Mouse (Mus musculus): ENCODE data around the gene Fam241a. TPM values are rescaled to one million over a fixed set of nuclear protein-coding genes. Genes with fewer than 3 reads are reported as not detected.

The Fam241a gene
- polyA plus RNA-seq, 1 experiment from 2014 or later, result 10.1 TPM

- 82% methylated on average over 9 of the region's 9 CpGs for WGBS
- H3K27me3 ChIP-seq, result no peaks in the 10 kb centered on the region
- H3K9me3 ChIP-seq, result no peaks in the 10 kb centered on the region
- H3K36me3 ChIP-seq, result no peaks in the 10 kb centered on the region
- H3K9ac ChIP-seq, result no peak overlapping the region
- ATAC-seq (ENCODE audit: low FRiP score), result no peak
- H3K4me3 ChIP-seq, result no peak overlapping the region
- H3K4me2 ChIP-seq, result no peak overlapping the region
- H3K27ac ChIP-seq, result no peak overlapping the region
- peaks cover 26% of the 10 kb centered on the region for H3K4me1 ChIP-seq (replicated peaks)
These were observed 24.5 kb downstream of the Fam241a start for GRCm38 (mm10) chr3:127871575-127871974.

GRCm38 (mm10) chr3:127868880-127869279, 27.2 kb downstream of the Fam241a start:
- Histone ChIP-seq H3K27me3 (no peaks in the 10 kb centered on the region), H3K9me3 (no peaks in the 10 kb centered on the region), H3K36me3 (no peaks in the 10 kb centered on the region), H3K4me3 (no peak overlapping the region), H3K4me2 (no peak overlapping the region), H3K27ac (no peak overlapping the region), H3K9ac (no peak overlapping the region), H3K4me1 (replicated peaks) (peaks cover 16% of the 10 kb centered on the region)
- peak; percentile 67; the same call in 1 of the 2 replicates for ATAC-seq (ENCODE audit: low FRiP score)
- 37% methylated on average over 5 of the region's 5 CpGs for WGBS

GRCm38 (mm10) chr3:127868046-127868758, 27.9 kb downstream of the Fam241a start:
- Histone ChIP-seq H3K27ac (peak overlapping the region; percentile 41; the same call in 1 of the 2 replicates), H3K4me3 (no peak overlapping the region), H3K36me3 (no peaks in the 10 kb centered on the region), H3K4me1 (replicated peaks) (peaks cover 10% of the 10 kb centered on the region), H3K9ac (no peak overlapping the region), H3K27me3 (no peaks in the 10 kb centered on the region), H3K9me3 (no peaks in the 10 kb centered on the region), H3K4me2 (no peak overlapping the region)
- no peak for ATAC-seq (ENCODE audit: low FRiP score)
- WGBS, result 46% methylated on average over 9 of the region's 9 CpGs

DNA sequence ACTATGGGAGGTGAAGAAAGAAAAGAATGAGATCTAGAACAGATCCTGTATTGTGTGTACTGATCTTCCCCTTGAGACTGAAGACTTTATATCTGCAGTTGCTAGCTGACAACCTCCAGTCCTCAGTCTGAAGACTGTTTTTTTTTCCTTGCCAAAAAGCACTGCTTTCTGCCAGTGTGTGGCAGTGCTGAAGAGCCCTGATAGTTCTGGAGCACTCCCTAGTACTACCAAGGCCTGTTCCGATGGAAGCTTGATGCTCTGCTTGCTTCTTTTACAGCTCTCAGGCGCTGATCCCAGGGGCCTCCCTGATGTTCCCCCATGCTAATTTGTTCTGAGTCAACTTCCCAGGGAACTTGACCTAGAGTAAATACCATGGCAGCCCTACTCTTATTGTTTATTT, 31.9 kb downstream of the Fam241a start:
- no peak for ATAC-seq (ENCODE audit: low FRiP score)
- no peak overlapping the region for H3K9ac ChIP-seq
- H3K4me1 ChIP-seq (replicated peaks), result peaks cover 10% of the 10 kb centered on the region
- 39% methylated on average over 2 of the region's 2 CpGs for WGBS
- no peak overlapping the region for H3K4me2 ChIP-seq
- no peak overlapping the region for H3K27ac ChIP-seq
- no peaks in the 10 kb centered on the region for H3K9me3 ChIP-seq
- H3K27me3 ChIP-seq, result no peaks in the 10 kb centered on the region
- H3K36me3 ChIP-seq, result no peaks in the 10 kb centered on the region
- no peak overlapping the region for H3K4me3 ChIP-seq

- no peaks in the 10 kb centered on the region for H3K27me3 ChIP-seq
- H3K9me3 ChIP-seq, result no peaks in the 10 kb centered on the region
- peaks cover 5% of the 10 kb centered on the region; the same call in 1 of the 2 replicates for H3K4me1 ChIP-seq (replicated peaks)
- no peak overlapping the region for H3K4me3 ChIP-seq
- no peak overlapping the region for H3K9ac ChIP-seq
- H3K27ac ChIP-seq, result no peak overlapping the region
- 73% methylated on average over 3 of the region's 3 CpGs for WGBS
- H3K4me2 ChIP-seq, result no peak overlapping the region
- no peaks in the 10 kb centered on the region for H3K36me3 ChIP-seq
- ATAC-seq (ENCODE audit: low FRiP score), result no peak
These were observed 32.6 kb downstream of the Fam241a start for GRCm38 (mm10) chr3:127863571-127863970.

GRCm38 (mm10) chr3:127862479-127862878, 33.6 kb downstream of the Fam241a start:
- no peaks in the 10 kb centered on the region for H3K27me3 ChIP-seq
- WGBS, result 74% methylated on average over 4 of the region's 4 CpGs
- ATAC-seq (ENCODE audit: low FRiP score), result no peak
- no peaks in the 10 kb centered on the region for H3K4me1 ChIP-seq (replicated peaks)
- H3K4me3 ChIP-seq, result no peak overlapping the region
- H3K9me3 ChIP-seq, result no peaks in the 10 kb centered on the region
- H3K36me3 ChIP-seq, result no peaks in the 10 kb centered on the region
- H3K27ac ChIP-seq, result no peak overlapping the region
- H3K9ac ChIP-seq, result no peak overlapping the region
- no peak overlapping the region for H3K4me2 ChIP-seq

DNA sequence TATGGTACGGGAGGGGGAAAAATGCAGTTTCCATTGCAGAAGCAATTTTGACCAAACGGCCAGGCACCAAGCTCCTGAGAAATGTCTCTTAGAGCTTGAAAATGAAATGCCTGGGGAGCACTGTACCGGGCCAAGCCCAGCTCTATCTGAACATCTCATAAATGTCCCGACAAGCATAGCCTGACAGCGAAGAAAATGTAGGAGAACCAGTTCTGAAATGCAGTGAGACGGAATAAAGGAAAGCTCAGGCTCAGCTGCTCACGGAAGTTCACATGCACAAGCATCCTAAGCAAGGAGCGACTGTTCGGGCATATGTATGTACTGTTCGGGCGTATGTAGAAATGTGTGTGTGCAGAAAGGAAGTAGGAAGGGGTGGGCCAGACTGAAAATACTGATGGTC, 34.8 kb downstream of the Fam241a start:
- Histone ChIP-seq H3K4me1 (replicated peaks) (no peaks in the 10 kb centered on the region), H3K4me3 (no peak overlapping the region), H3K4me2 (no peak overlapping the region), H3K27ac (no peak overlapping the region), H3K9ac (no peak overlapping the region), H3K36me3 (no peaks in the 10 kb centered on the region), H3K27me3 (no peaks in the 10 kb centered on the region), H3K9me3 (no peaks in the 10 kb centered on the region)
- ATAC-seq (ENCODE audit: low FRiP score), result no peak
- WGBS, result 91% methylated on average over 11 of the region's 11 CpGs

- Histone ChIP-seq H3K4me3 (no peak overlapping the region), H3K27me3 (no peaks in the 10 kb centered on the region), H3K27ac (no peak overlapping the region), H3K4me2 (peak overlapping the region; percentile 32), H3K9ac (no peak overlapping the region), H3K4me1 (replicated peaks) (peaks cover 7% of the 10 kb centered on the region; the same call in 1 of the 2 replicates), H3K36me3 (no peaks in the 10 kb centered on the region), H3K9me3 (no peaks in the 10 kb centered on the region)
- peak; percentile 82 for ATAC-seq (ENCODE audit: low FRiP score)
- WGBS, result 12% methylated on average over 15 of the region's 15 CpGs
These were observed 42.5 kb downstream of the Fam241a start for GRCm38 (mm10) chr3:127853431-127854206.

GRCm38 (mm10) chr3:127852722-127853121, 43.4 kb downstream of the Fam241a start:
- WGBS, result 73% methylated on average over 9 of the region's 9 CpGs
- no peak overlapping the region for H3K9ac ChIP-seq
- no peak for ATAC-seq (ENCODE audit: low FRiP score)
- H3K4me1 ChIP-seq (replicated peaks), result peaks cover 7% of the 10 kb centered on the region; the same call in 1 of the 2 replicates
- H3K36me3 ChIP-seq, result no peaks in the 10 kb centered on the region
- H3K4me2 ChIP-seq, result no peak overlapping the region
- H3K27me3 ChIP-seq, result no peaks in the 10 kb centered on the region
- H3K4me3 ChIP-seq, result no peak overlapping the region
- no peaks in the 10 kb centered on the region for H3K9me3 ChIP-seq
- no peak overlapping the region for H3K27ac ChIP-seq

DNA sequence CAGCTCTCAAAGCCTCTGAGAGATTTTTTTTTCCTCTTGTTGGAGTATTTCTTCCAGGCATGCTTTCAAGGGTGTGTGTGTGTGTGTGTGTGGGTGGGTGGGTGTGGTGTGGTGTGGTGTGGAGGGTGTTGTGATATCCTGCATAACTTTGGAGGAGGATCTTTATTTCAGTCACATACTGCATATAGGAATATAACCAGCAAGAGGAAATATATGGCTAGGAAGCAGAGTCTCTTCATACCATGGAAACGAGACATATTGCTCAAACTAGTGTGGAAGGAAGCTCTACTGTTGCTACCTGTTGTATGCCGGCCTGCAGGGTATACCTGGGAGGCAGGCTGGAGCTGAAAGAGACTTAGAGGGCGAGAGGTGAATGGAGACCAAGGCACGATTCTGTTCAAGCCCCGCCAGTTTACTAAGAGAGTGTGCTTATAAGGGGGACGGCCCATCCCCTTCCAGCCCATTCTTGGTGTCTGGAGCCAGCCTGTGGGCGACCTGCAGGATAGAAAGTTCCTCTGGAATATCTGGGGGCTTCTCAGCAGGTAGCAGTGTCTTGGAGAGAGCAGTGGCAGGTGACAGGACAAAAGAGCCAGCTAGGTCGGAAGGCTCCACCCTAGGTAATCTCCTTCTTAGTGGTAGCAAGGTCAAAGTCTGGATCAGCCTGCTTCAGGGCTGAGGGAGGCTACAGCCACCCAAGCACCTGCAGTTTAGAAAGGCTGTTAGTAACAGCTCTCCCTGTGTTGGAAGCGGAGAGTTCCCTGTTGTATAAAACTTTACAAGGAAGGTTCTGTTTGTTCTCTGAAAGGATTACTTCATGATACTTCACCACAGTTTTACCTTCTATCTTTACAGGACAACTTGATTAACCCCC, 45.1 kb downstream of the Fam241a start:
- ATAC-seq (ENCODE audit: low FRiP score), result no peak
- 68% methylated on average over 9 of the region's 9 CpGs for WGBS

GRCm38 (mm10) chr3:127849922-127850321, 46.2 kb downstream of the Fam241a start:
- no peak for ATAC-seq (ENCODE audit: low FRiP score)
- Histone ChIP-seq H3K4me2 (no peak overlapping the region), H3K9me3 (no peaks in the 10 kb centered on the region), H3K9ac (no peak overlapping the region), H3K4me3 (no peak overlapping the region), H3K27me3 (no peaks in the 10 kb centered on the region), H3K27ac (no peak overlapping the region), H3K4me1 (replicated peaks) (peaks cover 7% of the 10 kb centered on the region; the same call in 1 of the 2 replicates), H3K36me3 (no peaks in the 10 kb centered on the region)
- WGBS, result 86% methylated on average over 5 of the region's 5 CpGs

More for the DNA sequence above, 45.1 kb downstream of the Fam241a start:
- H3K4me1 ChIP-seq (replicated peaks), result peaks cover 7% of the 10 kb centered on the region; the same call in 1 of the 2 replicates
- no peaks in the 10 kb centered on the region for H3K9me3 ChIP-seq
- no peaks in the 10 kb centered on the region for H3K27me3 ChIP-seq
- no peaks in the 10 kb centered on the region for H3K36me3 ChIP-seq
- no peak overlapping the region for H3K4me3 ChIP-seq
- no peak overlapping the region for H3K27ac ChIP-seq
- H3K4me2 ChIP-seq, result no peak overlapping the region
- H3K9ac ChIP-seq, result no peak overlapping the region

Data from hindbrain, embryonic 13.5 days (tissue).